Comparison of ENCODE assay signal across 36 mouse cellular contexts in the genomic region with DNA sequence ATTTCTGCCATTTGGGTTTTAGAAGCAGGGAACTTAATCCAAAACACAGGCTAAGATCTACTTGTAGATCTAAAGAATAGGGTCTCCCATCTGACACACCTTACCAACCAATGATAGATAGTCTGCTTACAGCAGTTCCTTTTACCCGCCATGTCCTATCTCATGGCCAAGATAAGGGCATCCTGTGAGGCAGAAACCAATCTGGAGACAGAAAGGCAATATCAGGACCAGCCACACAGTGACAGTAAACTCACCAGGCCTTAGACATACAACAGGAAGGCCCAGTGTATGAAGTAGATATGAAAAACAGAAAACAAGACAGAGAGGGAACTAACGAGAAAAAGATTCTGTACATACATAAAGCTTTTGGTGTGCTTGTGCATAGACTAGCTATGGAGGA. TPM values are rescaled to one million over a fixed set of nuclear protein-coding genes. Genes with fewer than 3 reads are reported as not detected.
DNase-seq lines count a peak whose midpoint lies in the region; ATAC-seq and TF ChIP-seq lines count a peak whose summit lies in the region.
"Had no signal": no experiment of that assay in that cellular context is flagged by ENCODE, and none has a peak within 500 bp of the region (broad histone marks: within the 10 kb centered on the region; RNA-seq: fewer than 3 reads in every experiment).

No protein-coding gene starts in this region.

- no peak overlapping the region for H3K4me3 ChIP-seq in intestine, embryonic 15.5 days (replicated peaks)
- H3K4me3 ChIP-seq in intestine, postnatal 0 days (ENCODE audit: low read depth, low read length): no peak overlapping the region
- no peak overlapping the region for H3K4me3 ChIP-seq in intestine, embryonic 16.5 days (ENCODE audit: low read length)
- H3K4me3 ChIP-seq in liver, embryonic 15.5 days (replicated peaks): no peak overlapping the region
- H3K4me3 ChIP-seq in heart, adult 2 months: no peak overlapping the region
- H3K4me3 ChIP-seq: embryonic facial prominence, embryonic 13.5 days; heart, embryonic 15.5 days; hindbrain, embryonic 15.5 days; megakaryocyte, embryonic 14.5 days had no signal

- H3K79me2 ChIP-seq in heart, adult 2 months (replicated peaks; ENCODE audit: control insufficient read depth, insufficient read depth, low read length): no peaks in the 10 kb centered on the region

- H3K36me3 ChIP-seq in intestine, embryonic 15.5 days: peaks cover 4% of the 10 kb centered on the region; the same call in 1 of the 2 replicates
- peaks cover 21% of the 10 kb centered on the region for H3K36me3 ChIP-seq in intestine, postnatal 0 days (ENCODE audit: control insufficient read depth, insufficient read depth)
- H3K36me3 ChIP-seq in intestine, embryonic 16.5 days (ENCODE audit: control insufficient read depth, insufficient read depth, low read length): peaks cover 6% of the 10 kb centered on the region; the same call in 1 of the 2 replicates
- peaks cover 75% of the 10 kb centered on the region for H3K36me3 ChIP-seq in liver, embryonic 15.5 days (replicated peaks)
- no peaks in the 10 kb centered on the region for H3K36me3 ChIP-seq in heart, adult 2 months (ENCODE audit: control insufficient read depth, insufficient read depth, low read length)

- intact Hi-C loops in heart, adult 2 months (cut with DNase I): no loop called here

- no peak for TF ChIP-seq EP300 in heart, adult 2 months (IDR thresholded peaks at IDR 0.05; ENCODE audit: insufficient read depth, low read depth, low read length)

- no peak overlapping the region for H3K27ac ChIP-seq in intestine, embryonic 15.5 days
- H3K27ac ChIP-seq in intestine, postnatal 0 days (ENCODE audit: low read depth, low read length): no peak overlapping the region
- H3K27ac ChIP-seq in intestine, embryonic 16.5 days (ENCODE audit: low read length): no peak overlapping the region
- peak overlapping the region; percentile 89 for H3K27ac ChIP-seq in liver, embryonic 15.5 days (replicated peaks)
- H3K27ac ChIP-seq in heart, adult 2 months: no peak overlapping the region
- H3K27ac ChIP-seq: embryonic facial prominence, embryonic 13.5 days; heart, embryonic 15.5 days; hindbrain, embryonic 15.5 days had no signal

- no peak overlapping the region for H3K4me2 ChIP-seq in intestine, embryonic 15.5 days (replicated peaks)
- no peak overlapping the region for H3K4me2 ChIP-seq in intestine, postnatal 0 days (replicated peaks; ENCODE audit: low read depth)
- H3K4me2 ChIP-seq in intestine, embryonic 16.5 days (ENCODE audit: low read depth, low read length): no peak overlapping the region
- H3K4me2 ChIP-seq in liver, embryonic 15.5 days: peak overlapping the region; percentile 45
- H3K4me2 ChIP-seq: embryonic facial prominence, embryonic 13.5 days; heart, embryonic 15.5 days; hindbrain, embryonic 15.5 days had no signal

- no peak for TF ChIP-seq POLR2A in heart, adult 2 months (IDR thresholded peaks at IDR 0.05; ENCODE audit: insufficient read depth, low read depth, low read length)

- ATAC-seq in intestine, embryonic 15.5 days: peak; percentile 39; the same call in 1 of the 2 replicates
- ATAC-seq in intestine, postnatal 0 days: no peak
- ATAC-seq in intestine, embryonic 16.5 days: 0 out of 2 replicates have a peak, but pooled peaks have one; percentile 28
- ATAC-seq in liver, embryonic 15.5 days (ENCODE audit: insufficient read depth): peak; percentile 96
- ATAC-seq in megakaryocyte, adult 5-6 weeks (ENCODE audit: poor library complexity, severe bottlenecking): no peak
- ATAC-seq: forebrain, embryonic 14.5 days; Patski had no signal

- no peaks in the 10 kb centered on the region for H3K27me3 ChIP-seq in intestine, embryonic 15.5 days (replicated peaks)
- no peaks in the 10 kb centered on the region for H3K27me3 ChIP-seq in intestine, postnatal 0 days (replicated peaks; ENCODE audit: control insufficient read depth, insufficient read depth, low read length)
- H3K27me3 ChIP-seq in intestine, embryonic 16.5 days (replicated peaks; ENCODE audit: control insufficient read depth, insufficient read depth, low read length): no peaks in the 10 kb centered on the region
- H3K27me3 ChIP-seq in liver, embryonic 15.5 days: no peaks in the 10 kb centered on the region
- H3K27me3 ChIP-seq in heart, adult 2 months (ENCODE audit: control insufficient read depth, insufficient read depth, low read length): no peaks in the 10 kb centered on the region
- H3K27me3 ChIP-seq: embryonic facial prominence, embryonic 13.5 days; heart, embryonic 15.5 days; hindbrain, embryonic 15.5 days; megakaryocyte, embryonic 14.5 days; Patski had no signal

- H3K4me1 ChIP-seq in intestine, embryonic 15.5 days (replicated peaks): no peaks in the 10 kb centered on the region
- H3K4me1 ChIP-seq in intestine, postnatal 0 days (replicated peaks; ENCODE audit: control insufficient read depth, insufficient read depth, low read length): no peaks in the 10 kb centered on the region
- no peaks in the 10 kb centered on the region for H3K4me1 ChIP-seq in intestine, embryonic 16.5 days (ENCODE audit: control insufficient read depth, insufficient read depth, low read length)
- H3K4me1 ChIP-seq in liver, embryonic 15.5 days (replicated peaks): peaks cover 69% of the 10 kb centered on the region
- no peaks in the 10 kb centered on the region for H3K4me1 ChIP-seq in heart, adult 2 months (ENCODE audit: control insufficient read depth, insufficient read depth, low read length)
- H3K4me1 ChIP-seq: hindbrain, embryonic 15.5 days had no signal

- 78% methylated on average over 2 of the region's 2 CpGs for WGBS in intestine, embryonic 15.5 days
- 89% methylated on average over 2 of the region's 2 CpGs for WGBS in intestine, postnatal 0 days
- 84% methylated on average over 2 of the region's 2 CpGs for WGBS in intestine, embryonic 16.5 days
- 15% methylated on average over 2 of the region's 2 CpGs for WGBS in liver, embryonic 15.5 days (ENCODE audit: insufficient replicate concordance)
- WGBS in heart, adult 2 months: 77% methylated on average over 2 of the region's 2 CpGs

- TF ChIP-seq CTCF in intestine, postnatal 0 days (IDR thresholded peaks at IDR 0.05; ENCODE audit: low read depth): no peak
- no peak for TF ChIP-seq CTCF in heart, adult 2 months (IDR thresholded peaks at IDR 0.05)

- H3K9me3 ChIP-seq in intestine, embryonic 15.5 days: no peaks in the 10 kb centered on the region
- H3K9me3 ChIP-seq in intestine, postnatal 0 days (ENCODE audit: control insufficient read depth): no peaks in the 10 kb centered on the region
- H3K9me3 ChIP-seq in intestine, embryonic 16.5 days (ENCODE audit: control insufficient read depth, low read length): no peaks in the 10 kb centered on the region
- H3K9me3 ChIP-seq in liver, embryonic 15.5 days (replicated peaks): no peaks in the 10 kb centered on the region
- H3K9me3 ChIP-seq: embryonic facial prominence, embryonic 13.5 days; heart, embryonic 15.5 days; hindbrain, embryonic 15.5 days; megakaryocyte, embryonic 14.5 days had no signal

- no peak overlapping the region for H3K9ac ChIP-seq in intestine, embryonic 15.5 days
- H3K9ac ChIP-seq in intestine, postnatal 0 days (ENCODE audit: low read depth, low read length): no peak overlapping the region
- H3K9ac ChIP-seq in intestine, embryonic 16.5 days (ENCODE audit: low read depth, low read length): no peak overlapping the region
- 0 out of 2 replicates have a peak overlapping the region, but pooled peaks have one; percentile 23 for H3K9ac ChIP-seq in liver, embryonic 15.5 days
- no peak overlapping the region for H3K9ac ChIP-seq in heart, adult 2 months (ENCODE audit: low read depth, low read length)
- H3K9ac ChIP-seq: embryonic facial prominence, embryonic 13.5 days; heart, embryonic 15.5 days; hindbrain, embryonic 15.5 days had no signal

- DNase-seq in right cerebral cortex, adult 18-20 months: no peak
- no peak for DNase-seq in heart, adult 2 months
- DNase-seq in right cerebral cortex, postnatal 36 days (ENCODE audit: low spot score in 2 of 2): no peak
- DNase-seq: adrenal gland, adult 2 months; cerebellum, adult 2 months; cerebellum, postnatal 25 days; embryo, embryonic 11 days; heart, adult 11 months; kidney, postnatal 25 days; layer of hippocampus, postnatal 36 days; lung, adult 18-20 months; lung, postnatal 10 days; midbrain, embryonic 14.5 days; retina, postnatal 1 day; right cerebral cortex, postnatal 4 days had no signal

RNA-seq across cellular contexts. Expression of a gene that starts 32.8 kb away (rescaled TPM):
- 81.8 and 86.9 TPM in 2 replicates for polyA plus RNA-seq in intestine, embryonic 15.5 days (2015; fragmentation: Nextera tagmentation; extraction: Ambion mirVana)
- 29.6 and 34.3 TPM in 2 replicates for polyA plus RNA-seq in intestine, postnatal 0 days (2015; fragmentation: Nextera tagmentation; extraction: Ambion mirVana)
- polyA plus RNA-seq in intestine, embryonic 16.5 days (2015; fragmentation: Nextera tagmentation; extraction: Ambion mirVana): 85.4 and 90.4 TPM in 2 replicates
- polyA plus RNA-seq in liver, embryonic 15.5 days (2015; fragmentation: Nextera tagmentation; extraction: Ambion mirVana): 39.8 and 41.9 TPM in 2 replicates
- total RNA-seq in megakaryocyte, adult 5-6 weeks (2015): 17.0 and 24.1 TPM in 2 replicates
- total RNA-seq in megakaryocyte, adult 5-6 weeks (2017): 30.2 and 42.0 TPM in 2 replicates
- total RNA-seq in heart, adult 2 months (2021): 10 to 100 TPM; 11.4 to 16.2 TPM
- 6.5 and 8.8 TPM in 2 replicates for polyA plus RNA-seq in heart, adult 2 months (2012; rRNA removed)

RNA-seq across cellular contexts. Expression of a gene that starts 51.1 kb away (rescaled TPM):
- not detected in 2 replicates for polyA plus RNA-seq in intestine, embryonic 15.5 days (2015; fragmentation: Nextera tagmentation; extraction: Ambion mirVana)
- polyA plus RNA-seq in intestine, postnatal 0 days (2015; fragmentation: Nextera tagmentation; extraction: Ambion mirVana): not detected in 2 replicates
- polyA plus RNA-seq in intestine, embryonic 16.5 days (2015; fragmentation: Nextera tagmentation; extraction: Ambion mirVana): not detected in 2 replicates
- not detected in 2 replicates for polyA plus RNA-seq in liver, embryonic 15.5 days (2015; fragmentation: Nextera tagmentation; extraction: Ambion mirVana)
- total RNA-seq in megakaryocyte, adult 5-6 weeks (2015): not detected in 2 replicates
- not detected in 2 replicates for total RNA-seq in megakaryocyte, adult 5-6 weeks (2017)
- total RNA-seq in heart, adult 2 months (2021): not detected
- not detected in 2 replicates for polyA plus RNA-seq in heart, adult 2 months (2012; rRNA removed)
- total RNA-seq: adrenal gland, adult 2 months; adrenal gland, postnatal 4 days; gastrocnemius, adult 8-10 months; hematopoietic stem cell, adult 5-6 weeks; layer of hippocampus, adult 8-10 months; layer of hippocampus, postnatal 36 days; left cerebral cortex, postnatal 10 days had no signal
- polyA plus RNA-seq: adrenal gland, adult 2 months; cerebellum, adult 2 months; embryonic facial prominence, embryonic 13.5 days; forebrain, embryonic 14.5 days; heart, embryonic 15.5 days; hindbrain, embryonic 15.5 days; intestine, embryonic 14.5 days; kidney, embryonic 14.5 days; limb, embryonic 11.5 days; midbrain, embryonic 14.5 days; neural tube, embryonic 11.5 days; Patski; thymus, postnatal 0 days had no signal

RNA-seq across cellular contexts. Expression of a gene that starts 57.8 kb away (rescaled TPM):
- polyA plus RNA-seq in intestine, embryonic 15.5 days (2015; fragmentation: Nextera tagmentation; extraction: Ambion mirVana): 67.4 and 70.6 TPM in 2 replicates
- 39.8 and 44.7 TPM in 2 replicates for polyA plus RNA-seq in intestine, postnatal 0 days (2015; fragmentation: Nextera tagmentation; extraction: Ambion mirVana)
- polyA plus RNA-seq in intestine, embryonic 16.5 days (2015; fragmentation: Nextera tagmentation; extraction: Ambion mirVana): 61.2 and 67.8 TPM in 2 replicates
- polyA plus RNA-seq in liver, embryonic 15.5 days (2015; fragmentation: Nextera tagmentation; extraction: Ambion mirVana): 23.8 and 26.5 TPM in 2 replicates
- total RNA-seq in megakaryocyte, adult 5-6 weeks (2015): 76.1 and 76.4 TPM in 2 replicates
- 30.4 and 53.1 TPM in 2 replicates for total RNA-seq in megakaryocyte, adult 5-6 weeks (2017)
- 100 to 1,000 TPM in 1 of 2 experiments, 10 to 100 TPM in 1; 79.9 to 106 TPM for total RNA-seq in heart, adult 2 months (2021)
- 28.0 and 67.3 TPM in 2 replicates for polyA plus RNA-seq in heart, adult 2 months (2012; rRNA removed)

RNA-seq across cellular contexts. Expression of a gene that starts 57.8 kb away (rescaled TPM):
- 15.7 and 15.8 TPM in 2 replicates for polyA plus RNA-seq in intestine, embryonic 15.5 days (2015; fragmentation: Nextera tagmentation; extraction: Ambion mirVana)
- 7.3 TPM in 2 replicates for polyA plus RNA-seq in intestine, postnatal 0 days (2015; fragmentation: Nextera tagmentation; extraction: Ambion mirVana)
- 10.2 and 10.7 TPM in 2 replicates for polyA plus RNA-seq in intestine, embryonic 16.5 days (2015; fragmentation: Nextera tagmentation; extraction: Ambion mirVana)
- polyA plus RNA-seq in liver, embryonic 15.5 days (2015; fragmentation: Nextera tagmentation; extraction: Ambion mirVana): 6.7 and 7.5 TPM in 2 replicates
- 64.5 and 71.4 TPM in 2 replicates for total RNA-seq in megakaryocyte, adult 5-6 weeks (2015)
- 73.0 and 106 TPM in 2 replicates for total RNA-seq in megakaryocyte, adult 5-6 weeks (2017)
- 100 to 1,000 TPM; 151 to 173 TPM for total RNA-seq in heart, adult 2 months (2021)
- polyA plus RNA-seq in heart, adult 2 months (2012; rRNA removed): 27.9 and 62.9 TPM in 2 replicates

Comparison
In these comparisons a context has a peak if more than half of its experiments do, and no peak if none do; other contexts are left out.
1. ATAC-seq: peak in intestine, embryonic 15.5 days (single experiment), intestine, embryonic 16.5 days (single experiment) and liver, embryonic 15.5 days (single experiment); none in intestine, postnatal 0 days (single experiment) and megakaryocyte, adult 5-6 weeks (single experiment).